Mouse (Mus musculus): ENCODE measurements around the gene Pde4b. TPM values are rescaled to one million over a fixed set of nuclear protein-coding genes. Genes with fewer than 3 reads are reported as not detected.

Gene Pde4b
- polyA plus RNA-seq, 1 experiment, result 6.7 TPM

GRCm38 (mm10) chr4:102623789-102624611 lies 536.7 kb downstream of the Pde4b start:
- Histone ChIP-seq H3K27me3 (ENCODE audit: control insufficient read depth, insufficient read depth, insufficient read length) (no peaks in the 10 kb centered on the region), H3K4me3 (no peak overlapping the region), H3ac (ENCODE audit: control insufficient read depth, insufficient read length) (no peak overlapping the region), H3K4me2 (ENCODE audit: low read depth) (no peak overlapping the region), H3K79me2 (ENCODE audit: control insufficient read depth, insufficient read depth) (no peaks in the 10 kb centered on the region), H3K36me3 (ENCODE audit: control insufficient read depth, insufficient read depth) (no peaks in the 10 kb centered on the region)
- TF ChIP-seq MYOG (IDR thresholded peaks at IDR 0.05; ENCODE audit: control insufficient read depth in 1 of 3, insufficient read depth in 1 of 3, insufficient read length in 2 of 3, low read depth in 2 of 3) (no peak), E2F4 (IDR thresholded peaks at IDR 0.05; ENCODE audit: insufficient read depth) (no peak), POLR2AphosphoS2 (IDR thresholded peaks at IDR 0.05; ENCODE audit: insufficient read length, low read depth) (no peak), POLR2A (IDR thresholded peaks at IDR 0.05; ENCODE audit: insufficient read length, low read depth) (no peak), MAX (IDR thresholded peaks at IDR 0.05; ENCODE audit: low read depth) (no peak), MYOD1 (IDR thresholded peaks at IDR 0.05; ENCODE audit: control insufficient read depth in 1 of 3, insufficient read length in 2 of 3, low read depth in 2 of 3) (no peak), REST (IDR thresholded peaks at IDR 0.05; ENCODE audit: insufficient read depth, insufficient read length) (no peak), USF1 (IDR thresholded peaks at IDR 0.05; ENCODE audit: low read depth) (no peak), CEBPB (IDR thresholded peaks at IDR 0.05; ENCODE audit: insufficient read depth, poor library complexity, severe bottlenecking) (no peak), TCF12 (IDR thresholded peaks at IDR 0.05; ENCODE audit: insufficient read depth, poor library complexity, severe bottlenecking) (no peak), SRF (IDR thresholded peaks at IDR 0.05; ENCODE audit: control insufficient read depth, insufficient read length, low read depth) (no peak), TCF3 (IDR thresholded peaks at IDR 0.05; ENCODE audit: insufficient read length, low read depth) (no peak)

DNA sequence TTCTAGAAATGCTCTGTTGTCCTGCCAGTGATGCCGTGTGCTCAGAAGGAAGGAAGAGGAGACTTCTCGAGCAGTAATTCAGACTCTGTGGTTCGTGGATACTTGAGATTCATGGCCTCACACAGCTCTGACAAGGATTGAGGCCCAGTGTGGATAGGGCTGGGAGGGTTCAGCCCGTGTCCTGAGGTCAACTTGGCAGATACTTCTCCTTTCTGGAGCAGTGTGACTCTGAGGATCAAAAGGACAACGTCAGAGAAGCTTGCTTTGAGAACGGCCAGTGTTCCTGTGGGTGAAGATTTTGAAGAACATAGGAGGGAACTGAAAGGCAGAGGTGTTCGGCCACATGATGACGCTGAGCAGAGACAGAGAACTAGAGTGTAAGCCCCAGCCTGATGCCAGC lies 537.6 kb downstream of the Pde4b start:
- Histone ChIP-seq H3K79me2 (ENCODE audit: control insufficient read depth, insufficient read depth) (no peaks in the 10 kb centered on the region), H3K4me3 (no peak overlapping the region), H3K36me3 (ENCODE audit: control insufficient read depth, insufficient read depth) (no peaks in the 10 kb centered on the region), H3K27me3 (ENCODE audit: control insufficient read depth, insufficient read depth, insufficient read length) (no peaks in the 10 kb centered on the region), H3K4me2 (ENCODE audit: low read depth) (no peak overlapping the region), H3ac (ENCODE audit: control insufficient read depth, insufficient read length) (no peak overlapping the region)
- TF ChIP-seq MYOG (IDR thresholded peaks at IDR 0.05; ENCODE audit: control insufficient read depth in 1 of 3, insufficient read depth in 1 of 3, insufficient read length in 2 of 3, low read depth in 2 of 3) (no peak), MYOD1 (IDR thresholded peaks at IDR 0.05; ENCODE audit: control insufficient read depth in 1 of 3, insufficient read length in 2 of 3, low read depth in 2 of 3) (no peak), TCF12 (IDR thresholded peaks at IDR 0.05; ENCODE audit: insufficient read depth, poor library complexity, severe bottlenecking) (no peak), E2F4 (IDR thresholded peaks at IDR 0.05; ENCODE audit: insufficient read depth) (no peak), MAX (IDR thresholded peaks at IDR 0.05; ENCODE audit: low read depth) (no peak), POLR2AphosphoS2 (IDR thresholded peaks at IDR 0.05; ENCODE audit: insufficient read length, low read depth) (no peak), SRF (IDR thresholded peaks at IDR 0.05; ENCODE audit: control insufficient read depth, insufficient read length, low read depth) (no peak), USF1 (IDR thresholded peaks at IDR 0.05; ENCODE audit: low read depth) (no peak), POLR2A (IDR thresholded peaks at IDR 0.05; ENCODE audit: insufficient read length, low read depth) (no peak), CEBPB (IDR thresholded peaks at IDR 0.05; ENCODE audit: insufficient read depth, poor library complexity, severe bottlenecking) (no peak), REST (IDR thresholded peaks at IDR 0.05; ENCODE audit: insufficient read depth, insufficient read length) (no peak), TCF3 (IDR thresholded peaks at IDR 0.05; ENCODE audit: insufficient read length, low read depth) (no peak)

DNA sequence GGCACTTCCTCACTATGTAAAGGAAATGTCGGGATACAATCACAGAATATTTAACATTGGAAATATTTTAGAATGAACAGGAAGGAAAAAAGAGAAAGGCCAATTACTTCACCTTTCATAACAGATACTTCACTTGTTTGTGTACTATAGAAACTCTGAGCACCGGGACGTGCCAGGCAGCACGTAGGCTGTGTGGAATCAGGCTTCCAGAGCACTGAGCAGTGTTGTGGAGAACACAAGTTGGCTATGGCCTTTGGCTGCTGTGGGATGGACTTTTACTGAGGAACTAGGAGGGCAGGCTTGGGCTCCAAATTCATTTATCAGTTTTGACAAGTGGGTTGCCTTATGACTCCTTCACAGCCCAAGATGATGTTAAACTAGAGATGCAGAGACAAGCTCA lies 540.5 kb downstream of the Pde4b start:
- Histone ChIP-seq H3ac (ENCODE audit: control insufficient read depth, insufficient read length) (no peak overlapping the region), H3K36me3 (ENCODE audit: control insufficient read depth, insufficient read depth) (no peaks in the 10 kb centered on the region), H3K4me3 (no peak overlapping the region), H3K79me2 (ENCODE audit: control insufficient read depth, insufficient read depth) (no peaks in the 10 kb centered on the region), H3K4me2 (ENCODE audit: low read depth) (no peak overlapping the region), H3K27me3 (ENCODE audit: control insufficient read depth, insufficient read depth, insufficient read length) (no peaks in the 10 kb centered on the region)
- TF ChIP-seq TCF12 (IDR thresholded peaks at IDR 0.05; ENCODE audit: insufficient read depth, poor library complexity, severe bottlenecking) (no peak), E2F4 (IDR thresholded peaks at IDR 0.05; ENCODE audit: insufficient read depth) (no peak), POLR2AphosphoS2 (IDR thresholded peaks at IDR 0.05; ENCODE audit: insufficient read length, low read depth) (no peak), SRF (IDR thresholded peaks at IDR 0.05; ENCODE audit: control insufficient read depth, insufficient read length, low read depth) (no peak), TCF3 (IDR thresholded peaks at IDR 0.05; ENCODE audit: insufficient read length, low read depth) (no peak), CEBPB (IDR thresholded peaks at IDR 0.05; ENCODE audit: insufficient read depth, poor library complexity, severe bottlenecking) (no peak), POLR2A (IDR thresholded peaks at IDR 0.05; ENCODE audit: insufficient read length, low read depth) (no peak), REST (IDR thresholded peaks at IDR 0.05; ENCODE audit: insufficient read depth, insufficient read length) (no peak), USF1 (IDR thresholded peaks at IDR 0.05; ENCODE audit: low read depth) (no peak), MAX (IDR thresholded peaks at IDR 0.05; ENCODE audit: low read depth) (no peak), MYOD1 (IDR thresholded peaks at IDR 0.05; ENCODE audit: control insufficient read depth in 1 of 3, insufficient read length in 2 of 3, low read depth in 2 of 3) (no peak), MYOG (IDR thresholded peaks at IDR 0.05; ENCODE audit: control insufficient read depth in 1 of 3, insufficient read depth in 1 of 3, insufficient read length in 2 of 3, low read depth in 2 of 3) (no peak)

DNA sequence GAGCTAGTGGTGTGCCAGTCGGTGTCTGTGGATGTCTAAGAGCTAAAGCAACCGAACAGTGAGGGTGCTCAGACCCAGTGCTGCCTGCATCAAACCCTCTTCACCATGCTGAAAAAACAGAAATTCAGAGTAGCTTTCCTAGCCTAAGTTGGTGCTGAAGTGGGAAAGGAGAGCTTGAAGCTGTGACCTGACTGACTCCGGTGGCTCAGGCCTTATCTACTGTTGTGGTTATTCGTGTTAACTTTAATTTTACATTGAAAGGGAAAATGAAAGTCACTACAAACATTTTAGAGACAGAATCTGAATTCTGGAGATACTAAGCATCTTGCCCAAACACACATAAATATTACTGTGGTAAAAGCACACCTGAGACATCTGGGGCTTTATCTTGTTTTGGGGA lies 542.3 kb downstream of the Pde4b start:
- Histone ChIP-seq H3K79me2 (ENCODE audit: control insufficient read depth, insufficient read depth) (no peaks in the 10 kb centered on the region), H3K27me3 (ENCODE audit: control insufficient read depth, insufficient read depth, insufficient read length) (no peaks in the 10 kb centered on the region), H3K4me2 (ENCODE audit: low read depth) (no peak overlapping the region), H3K36me3 (ENCODE audit: control insufficient read depth, insufficient read depth) (no peaks in the 10 kb centered on the region), H3K4me3 (no peak overlapping the region), H3ac (ENCODE audit: control insufficient read depth, insufficient read length) (no peak overlapping the region)
- TF ChIP-seq SRF (IDR thresholded peaks at IDR 0.05; ENCODE audit: control insufficient read depth, insufficient read length, low read depth) (no peak), TCF3 (IDR thresholded peaks at IDR 0.05; ENCODE audit: insufficient read length, low read depth) (no peak), MYOD1 (IDR thresholded peaks at IDR 0.05; ENCODE audit: control insufficient read depth in 1 of 3, insufficient read length in 2 of 3, low read depth in 2 of 3) (no peak), USF1 (IDR thresholded peaks at IDR 0.05; ENCODE audit: low read depth) (no peak), POLR2A (IDR thresholded peaks at IDR 0.05; ENCODE audit: insufficient read length, low read depth) (no peak), MYOG (IDR thresholded peaks at IDR 0.05; ENCODE audit: control insufficient read depth in 1 of 3, insufficient read depth in 1 of 3, insufficient read length in 2 of 3, low read depth in 2 of 3) (no peak), TCF12 (IDR thresholded peaks at IDR 0.05; ENCODE audit: insufficient read depth, poor library complexity, severe bottlenecking) (no peak), REST (IDR thresholded peaks at IDR 0.05; ENCODE audit: insufficient read depth, insufficient read length) (no peak), E2F4 (IDR thresholded peaks at IDR 0.05; ENCODE audit: insufficient read depth) (no peak), POLR2AphosphoS2 (IDR thresholded peaks at IDR 0.05; ENCODE audit: insufficient read length, low read depth) (no peak)

All from myocyte (in vitro differentiated cells).